Mouse (Mus musculus): ENCODE results near the gene Fam174b. TPM values are rescaled to one million over a fixed set of nuclear protein-coding genes. Genes with fewer than 3 reads are reported as not detected.

Gene Fam174b
- polyA plus RNA-seq, 1 experiment from 2014 or later: 63.0 TPM

DNA sequence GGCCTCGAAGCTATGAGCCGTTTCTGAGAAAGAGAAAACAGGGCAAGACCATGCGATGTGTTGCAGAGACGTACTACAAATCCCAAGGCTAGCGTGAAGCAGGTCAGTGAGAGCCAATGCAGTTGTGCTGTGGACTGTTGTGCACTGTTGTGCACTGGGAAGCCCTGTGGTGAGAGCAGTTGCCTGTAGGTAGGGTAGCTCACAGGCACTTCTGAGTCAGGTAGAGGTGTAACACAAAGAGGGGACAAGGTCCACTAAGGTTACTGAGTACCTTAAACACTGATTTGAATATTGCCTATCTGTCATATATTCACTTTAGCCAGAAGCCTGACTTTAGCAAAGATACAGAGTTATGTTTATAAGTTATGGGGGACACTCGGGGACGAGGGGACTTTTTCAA, 74.4 kb downstream of the Fam174b start:
- Histone ChIP-seq H3K27ac (ENCODE audit: low read length) (no peak overlapping the region), H3K27me3 (ENCODE audit: control insufficient read depth, insufficient read depth, low read length) (peaks cover 3% of the 10 kb centered on the region; the same call in 1 of the 2 replicates), H3K4me1 (ENCODE audit: control insufficient read depth, insufficient read depth, low read length) (no peaks in the 10 kb centered on the region), H3K9ac (ENCODE audit: low read length) (no peak overlapping the region), H3K36me3 (ENCODE audit: control insufficient read depth, insufficient read depth) (no peaks in the 10 kb centered on the region), H3K4me2 (ENCODE audit: low read depth, low read length) (no peak overlapping the region), H3K4me3 (ENCODE audit: low read length) (no peak overlapping the region), H3K9me3 (replicated peaks; ENCODE audit: control insufficient read depth, low read length) (no peaks in the 10 kb centered on the region)
- no peak for ATAC-seq (replicated peaks; ENCODE audit: extremely low read depth, insufficient read depth, low FRiP score)
- WGBS: 82% methylated on average over 7 of the region's 7 CpGs

DNA sequence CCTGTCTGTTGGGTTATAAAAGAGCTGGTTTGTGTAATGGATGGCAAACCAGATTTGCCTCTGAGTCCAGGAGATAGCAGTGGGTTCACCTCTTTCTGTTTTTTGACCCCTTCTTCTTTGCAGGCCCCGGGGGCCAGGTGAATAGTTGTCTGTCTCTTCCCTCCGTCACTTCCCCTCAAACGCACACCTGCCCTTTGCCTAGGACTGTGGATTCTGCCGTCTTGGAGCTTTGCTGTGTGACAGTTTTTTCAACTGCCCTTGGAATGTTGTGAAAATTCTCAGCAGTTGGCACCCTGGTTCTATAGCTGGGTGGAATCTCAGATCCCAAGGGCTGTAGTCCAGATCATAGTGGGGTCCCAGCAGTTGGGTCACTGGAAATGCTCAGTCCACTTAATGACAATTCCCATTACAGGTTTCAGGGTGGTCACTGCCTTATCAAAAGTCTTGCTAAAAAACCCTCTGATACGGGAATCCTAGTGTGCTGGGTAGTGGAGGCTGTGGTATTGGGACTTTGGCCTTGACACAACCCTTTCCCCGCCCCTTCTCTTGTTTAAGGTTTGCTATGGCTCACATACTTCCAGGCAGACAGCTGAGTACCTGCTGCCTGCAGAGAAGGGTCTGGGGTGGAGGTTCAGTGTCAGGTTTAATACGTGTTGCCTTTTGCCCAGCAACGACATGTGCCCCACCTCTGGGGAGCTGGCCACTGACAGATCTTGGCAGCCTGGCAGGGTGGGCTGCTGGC, 76.3 kb downstream of the Fam174b start:
- Histone ChIP-seq H3K27ac (ENCODE audit: low read length) (no peak overlapping the region), H3K4me2 (ENCODE audit: low read depth, low read length) (no peak overlapping the region), H3K9ac (ENCODE audit: low read length) (no peak overlapping the region), H3K4me1 (ENCODE audit: control insufficient read depth, insufficient read depth, low read length) (no peaks in the 10 kb centered on the region), H3K4me3 (ENCODE audit: low read length) (no peak overlapping the region), H3K9me3 (replicated peaks; ENCODE audit: control insufficient read depth, low read length) (no peaks in the 10 kb centered on the region), H3K36me3 (ENCODE audit: control insufficient read depth, insufficient read depth) (no peaks in the 10 kb centered on the region), H3K27me3 (ENCODE audit: control insufficient read depth, insufficient read depth, low read length) (peaks cover 3% of the 10 kb centered on the region; the same call in 1 of the 2 replicates)
- no peak for ATAC-seq (replicated peaks; ENCODE audit: extremely low read depth, insufficient read depth, low FRiP score)
- 71% methylated on average over 8 of the region's 8 CpGs for WGBS

DNA sequence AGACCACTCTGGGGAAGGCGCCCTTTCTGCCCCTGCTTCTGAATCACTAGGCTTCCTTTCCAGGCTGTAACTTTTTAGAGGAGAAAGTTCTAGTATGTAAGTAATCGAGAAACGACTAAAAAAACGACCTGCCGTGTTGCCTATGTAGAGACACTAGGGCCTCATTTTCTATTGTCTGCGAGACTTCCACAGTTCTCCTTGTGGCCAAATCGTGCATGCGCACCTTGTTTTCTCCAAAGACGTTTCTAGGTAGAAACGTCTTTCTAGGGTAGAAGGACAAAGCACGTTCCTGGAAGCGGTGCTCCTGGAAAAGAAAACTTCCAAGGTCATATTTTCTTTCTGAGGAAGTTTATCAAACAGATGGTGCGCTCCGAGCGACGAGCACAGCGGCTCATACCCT, 79.3 kb downstream of the Fam174b start:
- no peak overlapping the region for H3K4me3 ChIP-seq (ENCODE audit: low read length)
- no peaks in the 10 kb centered on the region for H3K27me3 ChIP-seq (ENCODE audit: control insufficient read depth, insufficient read depth, low read length)
- ATAC-seq (replicated peaks; ENCODE audit: extremely low read depth, insufficient read depth, low FRiP score): no peak
- WGBS: 76% methylated on average over 17 of the region's 17 CpGs
- no peak overlapping the region for H3K4me2 ChIP-seq (ENCODE audit: low read depth, low read length)
- no peak overlapping the region for H3K9ac ChIP-seq (ENCODE audit: low read length)
- no peaks in the 10 kb centered on the region for H3K9me3 ChIP-seq (replicated peaks; ENCODE audit: control insufficient read depth, low read length)
- no peaks in the 10 kb centered on the region for H3K4me1 ChIP-seq (ENCODE audit: control insufficient read depth, insufficient read depth, low read length)
- H3K27ac ChIP-seq (ENCODE audit: low read length): no peak overlapping the region
- H3K36me3 ChIP-seq (ENCODE audit: control insufficient read depth, insufficient read depth): no peaks in the 10 kb centered on the region

Small RNAs within 50 kb of the gene (microRNA-seq; reads per million reads assigned to microRNA genes)
- not detected for gene Mir7234

Other genes starting within 250 kb of the Fam174b start
- gene Chd2, start 198.5 kb upstream of the Fam174b start, polyA plus RNA-seq (2015; fragmentation: Nextera tagmentation; extraction: Ambion mirVana): 33.1 and 36.5 TPM in 2 replicates